Mouse (Mus musculus): ENCODE measurements around the gene Mmp2. TPM values are rescaled to one million over a fixed set of nuclear protein-coding genes. Genes with fewer than 3 reads are reported as not detected.

The Mmp2 gene
- total RNA-seq (2012; rRNA removed) = not detected in 2 replicates
- not detected in 2 replicates for total RNA-seq (2014; rRNA removed)
- polyA plus RNA-seq (2012; ENCODE audit: insufficient read length, low read depth) = not detected in 2 replicates

GRCm38 (mm10) chr8:92827243-92828034, at the start of gene Mmp2:
Gene Mmp2 (plus strand): TSS chr8:92827291.
- H3K4me3 ChIP-seq (replicated peaks in 1 of 3; ENCODE audit: low read depth in 2 of 3, low read length in 2 of 3, poor library complexity in 1 of 3) = no peak within 1 kb of the TSS
- H3K27me3 ChIP-seq (replicated peaks) = no peaks in the 10 kb centered on the region
- H3K4me2 ChIP-seq (ENCODE audit: insufficient read depth, low read depth, poor library complexity, severe bottlenecking) = no peak within 1 kb of the TSS
- in situ Hi-C loops (cut with MboI; ENCODE audit: low pct_ligation_motif_present, low pct_unique_long_range_greater_than_20kb, low sequenced_read_pairs) (no loop called here), dilution Hi-C loops (cut with MboI; ENCODE audit: extremely low pct_ligation_motif_present, extremely low pct_unique_long_range_greater_than_20kb, low sequenced_read_pairs) (no loop called here)
- H3K27ac ChIP-seq (ENCODE audit: insufficient read depth, low read depth) = no peak within 1 kb of the TSS
- peaks cover 80% of the 10 kb centered on the region for H3K9me3 ChIP-seq (replicated peaks; ENCODE audit: low read length)
- no peaks in the 10 kb centered on the region for H3K36me3 ChIP-seq (replicated peaks in 1 of 2; ENCODE audit: control insufficient read depth in 1 of 2, insufficient read depth in 1 of 2, low read length in 1 of 2)
- no peaks in the 10 kb centered on the region for H3K79me2 ChIP-seq (replicated peaks; ENCODE audit: control insufficient read depth, extremely low read depth, insufficient read depth, poor library complexity, severe bottlenecking)
- DNase-seq (ENCODE audit: extremely low read depth) = no peak
- no peaks in the 10 kb centered on the region for H3K4me1 ChIP-seq (ENCODE audit: control insufficient read depth in 1 of 2, insufficient read depth in 2 of 2)
- no peak for TF ChIP-seq SMC3 (IDR thresholded peaks at IDR 0.05; ENCODE audit: low read depth, low read length)
- TF ChIP-seq JUND (conservative IDR thresholded peaks at IDR 0.05; ENCODE audit: low read depth, low read length) = no peak
- TF ChIP-seq E2F4 (IDR thresholded peaks at IDR 0.05; ENCODE audit: insufficient replicate concordance, low read depth, low read length) = no peak
- no peak for TF ChIP-seq ZMIZ1 (IDR thresholded peaks at IDR 0.05; ENCODE audit: low read depth, low read length)
- no peak for TF ChIP-seq NRF1 (IDR thresholded peaks at IDR 0.05; ENCODE audit: low read depth, low read length)
- TF ChIP-seq MAFK (IDR thresholded peaks at IDR 0.05; ENCODE audit: insufficient replicate concordance, low read length) = no peak
- no peak for TF ChIP-seq KAT2A (IDR thresholded peaks at IDR 0.05; ENCODE audit: insufficient replicate concordance, low read length)
- no peak for TF ChIP-seq ZKSCAN1 (IDR thresholded peaks at IDR 0.05; ENCODE audit: borderline replicate concordance, low read depth, low read length)
- TF ChIP-seq NELFE (IDR thresholded peaks at IDR 0.05; ENCODE audit: low read depth, low read length) = no peak
- no peak for TF ChIP-seq JUN (IDR thresholded peaks at IDR 0.05; ENCODE audit: insufficient read depth, low read depth, low read length)
- no peak for TF ChIP-seq RAD21 (IDR thresholded peaks at IDR 0.05; ENCODE audit: low read depth, low read length)
- TF ChIP-seq POLR2A (IDR thresholded peaks at IDR 0.05; ENCODE audit: low read depth, low read length) = no peak
- TF ChIP-seq ZNF384 (IDR thresholded peaks at IDR 0.05; ENCODE audit: low read depth, low read length) = no peak
- no peak for TF ChIP-seq TCF12 (IDR thresholded peaks at IDR 0.05; ENCODE audit: low read depth, low read length)
- no peak within 1 kb of the TSS for H3K9ac ChIP-seq (ENCODE audit: insufficient read depth, low read depth)

- H3K27ac ChIP-seq (ENCODE audit: insufficient read depth, low read depth) = no peak overlapping the region
- no peaks in the 10 kb centered on the region for H3K79me2 ChIP-seq (replicated peaks; ENCODE audit: control insufficient read depth, extremely low read depth, insufficient read depth, poor library complexity, severe bottlenecking)
- TF ChIP-seq ETS1 (conservative IDR thresholded peaks at IDR 0.05; ENCODE audit: low read depth, low read length) (no peak), POLR2A (IDR thresholded peaks at IDR 0.05; ENCODE audit: low read depth, low read length) (no peak), E2F4 (IDR thresholded peaks at IDR 0.05; ENCODE audit: insufficient replicate concordance, low read depth, low read length) (no peak), ZC3H11A (IDR thresholded peaks at IDR 0.05; ENCODE audit: low read depth, low read length) (no peak), USF1 (IDR thresholded peaks at IDR 0.05; ENCODE audit: low read depth, low read length) (no peak), CTCF (conservative IDR thresholded peaks at IDR 0.05 in 1 of 2, IDR thresholded peaks at IDR 0.05 in 1 of 2; ENCODE audit: low read depth in 2 of 2, low read length in 2 of 2) (no peak), EP300 (IDR thresholded peaks at IDR 0.05; ENCODE audit: low read length) (no peak), USF2 (conservative IDR thresholded peaks at IDR 0.05; ENCODE audit: low read depth, low read length) (no peak), SMC3 (IDR thresholded peaks at IDR 0.05; ENCODE audit: low read depth, low read length) (no peak), ZKSCAN1 (IDR thresholded peaks at IDR 0.05; ENCODE audit: borderline replicate concordance, low read depth, low read length) (no peak), ELF1 (IDR thresholded peaks at IDR 0.05; ENCODE audit: low read depth, low read length) (no peak), MAZ (IDR thresholded peaks at IDR 0.05; ENCODE audit: low read depth, low read length) (no peak), RAD21 (IDR thresholded peaks at IDR 0.05; ENCODE audit: low read depth, low read length) (no peak), POLR2AphosphoS2 (IDR thresholded peaks at IDR 0.05; ENCODE audit: low read depth, low read length) (no peak), UBTF (IDR thresholded peaks at IDR 0.05; ENCODE audit: low read depth, low read length) (no peak), SIN3A (IDR thresholded peaks at IDR 0.05; ENCODE audit: low read length) (no peak), ZNF384 (IDR thresholded peaks at IDR 0.05; ENCODE audit: low read depth, low read length) (no peak), ZMIZ1 (IDR thresholded peaks at IDR 0.05; ENCODE audit: low read depth, low read length) (no peak)
- dilution Hi-C loops (cut with MboI; ENCODE audit: extremely low pct_ligation_motif_present, extremely low pct_unique_long_range_greater_than_20kb, low sequenced_read_pairs) = no loop called here
- peaks cover 83% of the 10 kb centered on the region for H3K9me3 ChIP-seq (replicated peaks; ENCODE audit: low read length)
- no peak overlapping the region for H3K4me3 ChIP-seq (replicated peaks in 1 of 3; ENCODE audit: low read depth in 2 of 3, low read length in 2 of 3, poor library complexity in 1 of 3)
- in situ Hi-C loops (cut with MboI; ENCODE audit: low pct_ligation_motif_present, low pct_unique_long_range_greater_than_20kb, low sequenced_read_pairs) = no loop called here
- H3K27me3 ChIP-seq (replicated peaks) = no peaks in the 10 kb centered on the region
- no peaks in the 10 kb centered on the region for H3K36me3 ChIP-seq (replicated peaks in 1 of 2; ENCODE audit: control insufficient read depth in 1 of 2, insufficient read depth in 1 of 2, low read length in 1 of 2)
- DNase-seq (ENCODE audit: extremely low read depth) = no peak
- H3K4me1 ChIP-seq (ENCODE audit: control insufficient read depth in 1 of 2, insufficient read depth in 2 of 2) = no peaks in the 10 kb centered on the region
- no peak overlapping the region for H3K4me2 ChIP-seq (ENCODE audit: insufficient read depth, low read depth, poor library complexity, severe bottlenecking)
- H3K9ac ChIP-seq (ENCODE audit: insufficient read depth, low read depth) = no peak overlapping the region
Measured at GRCm38 (mm10) chr8:92780976-92781375, 46.1 kb upstream of the Mmp2 start.

All from CH12.LX (cell line).